Mouse (Mus musculus): ENCODE measurements around the gene Ttc21b. TPM values are rescaled to one million over a fixed set of nuclear protein-coding genes. Genes with fewer than 3 reads are reported as not detected.

Ttc21b gene
- polyA plus RNA-seq, 1 experiment from 2014 or later = 1.2 TPM

DNA sequence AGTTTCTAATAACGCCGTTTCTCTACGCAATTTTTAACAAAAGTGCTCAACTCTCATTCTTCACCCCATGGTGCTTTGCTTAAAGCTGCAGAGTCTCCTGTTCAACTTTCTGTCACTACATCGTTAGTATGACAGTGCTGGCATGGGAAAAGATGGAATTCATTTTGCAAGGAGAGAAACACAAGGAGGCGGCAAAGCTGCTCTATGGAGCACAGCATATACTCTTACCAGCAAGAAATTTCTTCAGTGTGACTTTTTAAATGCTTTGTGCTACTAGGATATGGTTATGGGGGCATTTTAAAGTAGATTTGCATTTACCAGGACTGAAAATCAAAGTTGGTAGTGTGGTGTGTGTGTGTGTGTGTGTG is 77.6 kb downstream of the Ttc21b start:
- Histone ChIP-seq H3K4me2 (ENCODE audit: low read depth, low read length) (no peak overlapping the region), H3K4me1 (ENCODE audit: control insufficient read depth, low read depth, low read length) (no peaks in the 10 kb centered on the region), H3K9ac (ENCODE audit: low read depth, low read length) (no peak overlapping the region), H3K4me3 (ENCODE audit: low read depth, low read length) (no peak overlapping the region), H3K27me3 (ENCODE audit: control insufficient read depth, insufficient read depth, low read depth, low read length) (no peaks in the 10 kb centered on the region), H3K9me3 (replicated peaks; ENCODE audit: control insufficient read depth, low read length) (no peaks in the 10 kb centered on the region), H3K36me3 (ENCODE audit: control insufficient read depth, insufficient read depth) (no peaks in the 10 kb centered on the region), H3K27ac (ENCODE audit: low read length) (no peak overlapping the region)
- 79% methylated on average over 5 of the region's 5 CpGs for WGBS (ENCODE audit: insufficient replicate concordance)
- ATAC-seq (ENCODE audit: low read depth) = no peak

DNA sequence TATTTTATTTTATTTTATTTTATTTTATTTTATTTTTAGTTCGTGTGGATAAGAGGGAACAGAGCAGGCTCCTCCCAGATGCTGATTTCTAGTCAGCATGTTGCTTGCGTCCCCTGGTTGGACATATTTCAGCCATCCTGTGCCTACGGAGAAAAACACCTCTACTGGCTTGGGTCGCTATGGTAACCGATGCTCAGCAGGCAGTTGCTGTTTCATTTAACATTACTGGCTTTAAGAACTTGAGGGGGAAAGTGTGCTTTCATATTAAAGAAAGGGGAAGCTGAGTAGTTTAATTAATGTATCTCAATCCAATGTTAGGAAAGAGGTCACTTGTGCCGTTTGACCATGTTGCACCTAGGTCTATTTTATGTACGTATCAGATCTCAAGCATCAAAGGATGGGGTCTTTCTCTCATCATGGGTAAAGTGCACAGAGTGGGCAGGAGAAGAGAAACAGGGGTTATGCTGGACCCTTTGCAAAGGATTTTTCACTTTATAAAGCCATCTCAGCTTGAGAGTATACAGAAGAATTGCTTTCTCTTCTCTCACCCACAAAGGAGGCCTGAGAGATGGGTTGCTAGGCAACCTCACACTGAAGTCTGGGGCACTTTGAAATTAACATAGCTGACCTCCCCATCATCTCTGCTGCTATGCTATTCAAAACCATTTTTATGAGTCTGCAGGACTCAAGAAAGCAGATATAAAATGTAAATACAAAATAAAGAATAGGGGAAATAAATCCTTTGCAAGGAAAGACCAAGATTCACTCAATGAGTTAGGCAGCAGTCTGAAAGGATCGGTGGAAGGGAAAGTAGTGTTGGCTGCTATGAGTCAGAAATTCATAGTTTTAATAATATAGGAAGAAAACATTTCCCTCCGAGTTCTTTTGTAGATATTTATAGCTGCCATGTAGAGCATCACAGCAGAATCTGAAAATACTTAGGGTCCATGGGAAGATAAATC is 78.2 kb downstream of the Ttc21b start:
- H3K4me2 ChIP-seq (ENCODE audit: low read depth, low read length) = no peak overlapping the region
- H3K27ac ChIP-seq (ENCODE audit: low read length) = no peak overlapping the region
- H3K9me3 ChIP-seq (replicated peaks; ENCODE audit: control insufficient read depth, low read length) = no peaks in the 10 kb centered on the region
- no peaks in the 10 kb centered on the region for H3K4me1 ChIP-seq (ENCODE audit: control insufficient read depth, low read depth, low read length)
- H3K4me3 ChIP-seq (ENCODE audit: low read depth, low read length) = no peak overlapping the region
- no peak overlapping the region for H3K9ac ChIP-seq (ENCODE audit: low read depth, low read length)
- no peaks in the 10 kb centered on the region for H3K36me3 ChIP-seq (ENCODE audit: control insufficient read depth, insufficient read depth)
- H3K27me3 ChIP-seq (ENCODE audit: control insufficient read depth, insufficient read depth, low read depth, low read length) = no peaks in the 10 kb centered on the region
- ATAC-seq (ENCODE audit: low read depth) = no peak
- 64% methylated on average over 9 of the region's 9 CpGs for WGBS (ENCODE audit: insufficient replicate concordance)

DNA sequence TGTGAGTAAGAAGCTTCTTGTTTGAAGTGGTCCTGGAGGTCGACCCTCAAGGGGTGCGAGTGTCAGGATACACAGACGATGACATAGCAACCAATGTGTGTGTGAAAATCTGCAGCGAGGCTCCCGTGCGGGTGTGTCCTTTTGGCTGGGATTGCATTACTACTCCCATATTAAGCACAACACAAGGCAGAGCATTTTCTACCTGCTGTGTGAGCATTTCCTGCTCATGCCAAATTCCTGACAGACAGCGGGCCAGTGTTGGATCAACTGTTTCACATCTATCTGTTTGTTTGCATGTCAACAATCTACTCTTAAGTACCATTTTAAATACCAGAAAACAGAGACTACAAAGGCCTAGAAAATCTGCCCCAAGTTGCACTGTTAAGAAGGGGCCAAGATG is 79.4 kb downstream of the Ttc21b start:
- Histone ChIP-seq H3K4me2 (ENCODE audit: low read depth, low read length) (no peak overlapping the region), H3K36me3 (ENCODE audit: control insufficient read depth, insufficient read depth) (no peaks in the 10 kb centered on the region), H3K4me3 (ENCODE audit: low read depth, low read length) (no peak overlapping the region), H3K27me3 (ENCODE audit: control insufficient read depth, insufficient read depth, low read depth, low read length) (no peaks in the 10 kb centered on the region), H3K9me3 (replicated peaks; ENCODE audit: control insufficient read depth, low read length) (no peaks in the 10 kb centered on the region), H3K27ac (ENCODE audit: low read length) (no peak overlapping the region), H3K4me1 (ENCODE audit: control insufficient read depth, low read depth, low read length) (no peaks in the 10 kb centered on the region), H3K9ac (ENCODE audit: low read depth, low read length) (no peak overlapping the region)
- WGBS (ENCODE audit: insufficient replicate concordance) = 65% methylated on average over 7 of the region's 7 CpGs
- no peak for ATAC-seq (ENCODE audit: low read depth)

DNA sequence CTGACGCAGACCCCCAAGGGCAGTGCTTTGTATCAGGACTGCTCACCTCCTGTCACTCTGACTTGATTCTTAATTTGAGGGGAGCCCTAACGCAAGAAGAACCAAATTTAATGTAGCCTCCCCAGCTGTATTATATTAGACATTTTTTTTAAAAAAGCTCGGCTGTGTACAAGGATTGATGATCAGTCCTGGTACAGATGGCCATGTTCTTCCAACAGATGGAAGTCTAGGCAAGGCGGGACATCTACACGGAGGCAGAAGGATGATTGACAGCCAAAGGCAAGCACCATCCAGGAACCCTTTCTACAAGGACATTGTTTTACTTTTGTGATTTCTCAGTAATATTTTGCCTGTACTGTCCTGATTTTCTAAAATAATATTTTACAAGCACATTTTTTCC is 83.3 kb downstream of the Ttc21b start:
- no peak overlapping the region for H3K27ac ChIP-seq (ENCODE audit: low read length)
- 70% methylated on average over 5 of the region's 5 CpGs for WGBS (ENCODE audit: insufficient replicate concordance)
- H3K27me3 ChIP-seq (ENCODE audit: control insufficient read depth, insufficient read depth, low read depth, low read length) = no peaks in the 10 kb centered on the region
- H3K36me3 ChIP-seq (ENCODE audit: control insufficient read depth, insufficient read depth) = no peaks in the 10 kb centered on the region
- no peaks in the 10 kb centered on the region for H3K9me3 ChIP-seq (replicated peaks; ENCODE audit: control insufficient read depth, low read length)
- no peak overlapping the region for H3K4me2 ChIP-seq (ENCODE audit: low read depth, low read length)
- no peak overlapping the region for H3K4me3 ChIP-seq (ENCODE audit: low read depth, low read length)
- no peaks in the 10 kb centered on the region for H3K4me1 ChIP-seq (ENCODE audit: control insufficient read depth, low read depth, low read length)
- no peak for ATAC-seq (ENCODE audit: low read depth)
- H3K9ac ChIP-seq (ENCODE audit: low read depth, low read length) = no peak overlapping the region

DNA sequence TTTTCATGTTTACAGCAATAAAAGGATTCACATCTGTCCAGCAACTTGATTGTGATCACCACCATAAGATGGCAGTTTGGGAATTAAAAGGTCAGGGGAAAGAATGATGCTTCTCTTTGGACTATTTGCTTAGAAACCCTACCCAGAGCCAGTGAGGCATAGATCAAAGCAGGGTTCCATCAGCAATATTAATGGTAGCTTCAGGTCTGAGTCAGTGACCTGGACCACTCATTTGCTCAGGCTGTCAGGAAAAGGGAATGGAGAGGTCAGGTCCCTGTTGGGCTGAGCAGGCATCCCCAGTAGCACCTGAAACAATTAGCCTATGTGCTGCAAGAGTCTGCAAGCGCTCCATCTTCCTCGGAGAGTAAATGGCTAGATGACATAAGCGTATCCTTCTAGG is 84.8 kb downstream of the Ttc21b start:
- no peaks in the 10 kb centered on the region for H3K4me1 ChIP-seq (ENCODE audit: control insufficient read depth, low read depth, low read length)
- no peak overlapping the region for H3K9ac ChIP-seq (ENCODE audit: low read depth, low read length)
- no peaks in the 10 kb centered on the region for H3K9me3 ChIP-seq (replicated peaks; ENCODE audit: control insufficient read depth, low read length)
- 81% methylated on average over 3 of the region's 3 CpGs for WGBS (ENCODE audit: insufficient replicate concordance)
- no peak overlapping the region for H3K27ac ChIP-seq (ENCODE audit: low read length)
- no peaks in the 10 kb centered on the region for H3K36me3 ChIP-seq (ENCODE audit: control insufficient read depth, insufficient read depth)
- H3K27me3 ChIP-seq (ENCODE audit: control insufficient read depth, insufficient read depth, low read depth, low read length) = no peaks in the 10 kb centered on the region
- H3K4me3 ChIP-seq (ENCODE audit: low read depth, low read length) = no peak overlapping the region
- no peak for ATAC-seq (ENCODE audit: low read depth)
- H3K4me2 ChIP-seq (ENCODE audit: low read depth, low read length) = no peak overlapping the region

DNA sequence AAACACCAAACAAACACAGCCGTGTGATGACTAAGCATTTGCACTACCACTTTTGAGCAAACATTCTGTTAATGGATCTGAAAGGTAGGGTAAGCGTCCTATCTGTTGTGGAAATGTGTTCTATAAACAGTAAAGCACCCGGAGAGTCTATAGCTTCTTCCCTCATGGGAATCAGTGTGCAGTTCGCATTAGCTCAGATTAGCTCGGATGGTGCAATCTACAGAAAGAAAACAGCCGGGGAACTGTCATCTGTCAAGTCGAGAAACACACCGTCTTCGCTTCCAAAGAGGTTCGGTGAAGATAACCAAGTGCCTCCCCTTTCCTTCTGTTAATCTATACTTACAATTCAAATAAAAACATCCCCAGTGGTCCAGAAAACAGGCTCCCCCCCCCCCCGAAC is 85.7 kb downstream of the Ttc21b start:
- H3K4me2 ChIP-seq (ENCODE audit: low read depth, low read length) = no peak overlapping the region
- H3K4me3 ChIP-seq (ENCODE audit: low read depth, low read length) = no peak overlapping the region
- H3K9me3 ChIP-seq (replicated peaks; ENCODE audit: control insufficient read depth, low read length) = no peaks in the 10 kb centered on the region
- ATAC-seq (ENCODE audit: low read depth) = no peak
- no peaks in the 10 kb centered on the region for H3K36me3 ChIP-seq (ENCODE audit: control insufficient read depth, insufficient read depth)
- no peaks in the 10 kb centered on the region for H3K4me1 ChIP-seq (ENCODE audit: control insufficient read depth, low read depth, low read length)
- no peak overlapping the region for H3K9ac ChIP-seq (ENCODE audit: low read depth, low read length)
- whole genome bisulfite sequencing (ENCODE audit: insufficient replicate concordance) = 48% methylated on average over 11 of the region's 11 CpGs
- H3K27ac ChIP-seq (ENCODE audit: low read length) = no peak overlapping the region
- H3K27me3 ChIP-seq (ENCODE audit: control insufficient read depth, insufficient read depth, low read depth, low read length) = no peaks in the 10 kb centered on the region

DNA sequence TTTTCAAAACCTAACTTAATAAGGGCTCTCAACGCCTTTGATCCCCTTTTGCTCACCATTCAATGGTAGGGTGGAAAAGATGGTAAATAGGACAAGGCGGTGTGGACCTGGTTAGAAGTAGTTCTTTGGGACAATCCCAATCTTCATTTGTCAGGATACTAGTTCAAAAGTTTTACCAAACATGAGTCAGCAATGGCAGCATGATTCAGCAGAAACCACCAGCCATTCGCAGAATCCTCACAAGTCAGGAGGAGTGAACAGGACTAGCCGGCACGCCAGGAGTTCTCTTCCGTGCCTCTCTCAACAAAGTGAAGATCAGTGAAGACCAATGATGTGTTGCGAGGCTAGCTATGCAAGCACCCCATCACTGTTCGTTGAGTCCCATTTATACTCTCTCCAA is 91.4 kb downstream of the Ttc21b start:
- no peaks in the 10 kb centered on the region for H3K36me3 ChIP-seq (ENCODE audit: control insufficient read depth, insufficient read depth)
- ATAC-seq (ENCODE audit: low read depth) = no peak
- H3K4me3 ChIP-seq (ENCODE audit: low read depth, low read length) = no peak overlapping the region
- no peaks in the 10 kb centered on the region for H3K27me3 ChIP-seq (ENCODE audit: control insufficient read depth, insufficient read depth, low read depth, low read length)
- H3K4me1 ChIP-seq (ENCODE audit: control insufficient read depth, low read depth, low read length) = no peaks in the 10 kb centered on the region
- H3K4me2 ChIP-seq (ENCODE audit: low read depth, low read length) = no peak overlapping the region
- no peak overlapping the region for H3K27ac ChIP-seq (ENCODE audit: low read length)
- 71% methylated on average over 8 of the region's 8 CpGs for WGBS (ENCODE audit: insufficient replicate concordance)
- no peaks in the 10 kb centered on the region for H3K9me3 ChIP-seq (replicated peaks; ENCODE audit: control insufficient read depth, low read length)
- H3K9ac ChIP-seq (ENCODE audit: low read depth, low read length) = no peak overlapping the region

DNA sequence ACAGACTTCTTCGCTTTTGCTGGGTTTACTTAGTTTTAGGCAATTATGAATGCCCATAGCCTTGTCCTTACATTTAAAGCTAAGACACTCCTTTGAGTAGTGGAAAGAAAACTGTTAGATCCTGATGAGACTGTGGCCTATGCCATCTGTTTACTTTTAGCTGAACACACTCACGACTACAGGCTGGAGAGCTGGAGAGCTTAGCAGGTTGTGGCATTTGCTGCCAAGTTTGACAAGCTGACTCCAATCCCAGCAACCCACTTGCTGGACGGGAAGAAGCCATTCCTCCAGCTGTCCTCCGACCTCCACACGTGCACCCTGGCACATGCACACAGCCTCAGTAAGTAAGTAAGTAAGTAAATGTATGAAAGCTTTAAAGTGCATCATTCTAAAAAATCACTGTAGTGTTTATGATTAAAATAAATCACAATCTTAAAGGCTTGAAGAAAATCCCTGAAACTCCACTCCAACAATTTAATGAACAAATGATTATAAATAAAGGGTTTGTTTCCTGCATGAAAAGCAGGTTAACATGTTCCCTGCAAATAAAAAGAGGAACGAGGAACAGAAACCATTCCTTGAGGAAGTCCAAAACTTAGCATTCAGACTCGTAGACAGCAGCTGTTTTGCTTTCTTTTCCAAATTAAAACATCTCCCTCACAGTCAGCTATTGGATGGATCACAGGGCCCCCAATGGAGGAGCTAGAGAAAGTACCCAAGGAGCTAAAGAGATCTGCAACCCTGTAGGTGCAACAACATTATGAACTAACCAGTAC is 98.1 kb downstream of the Ttc21b start:
- WGBS (ENCODE audit: insufficient replicate concordance) = 40% methylated on average over 7 of the region's 7 CpGs
- Histone ChIP-seq H3K27ac (ENCODE audit: low read length) (no peak overlapping the region), H3K36me3 (ENCODE audit: control insufficient read depth, insufficient read depth) (no peaks in the 10 kb centered on the region), H3K27me3 (ENCODE audit: control insufficient read depth, insufficient read depth, low read depth, low read length) (no peaks in the 10 kb centered on the region), H3K4me1 (ENCODE audit: control insufficient read depth, low read depth, low read length) (no peaks in the 10 kb centered on the region), H3K9me3 (replicated peaks; ENCODE audit: control insufficient read depth, low read length) (no peaks in the 10 kb centered on the region), H3K9ac (ENCODE audit: low read depth, low read length) (no peak overlapping the region), H3K4me3 (ENCODE audit: low read depth, low read length) (no peak overlapping the region), H3K4me2 (ENCODE audit: low read depth, low read length) (no peak overlapping the region)
- no peak for ATAC-seq (ENCODE audit: low read depth)

DNA sequence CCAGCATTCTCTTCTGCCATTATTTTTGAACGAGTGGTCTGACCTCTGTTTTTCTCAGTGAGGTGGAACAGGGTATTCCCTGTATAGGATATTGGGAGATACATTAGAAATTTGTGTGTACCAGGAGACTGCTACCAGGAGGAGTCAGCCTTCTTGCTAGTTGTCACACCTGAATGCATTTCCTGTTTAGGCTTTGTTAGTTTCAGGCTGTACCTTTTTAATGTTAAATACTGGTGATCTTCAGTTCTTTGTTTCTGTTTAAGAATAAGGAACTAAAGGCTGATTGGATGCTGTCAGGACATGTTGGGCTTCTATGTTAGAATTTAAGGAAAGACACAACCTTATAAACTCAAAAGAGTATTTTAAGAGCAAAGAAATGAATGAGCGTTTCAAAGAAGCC is 105.0 kb downstream of the Ttc21b start:
- Histone ChIP-seq H3K36me3 (ENCODE audit: control insufficient read depth, insufficient read depth) (no peaks in the 10 kb centered on the region), H3K4me2 (ENCODE audit: low read depth, low read length) (no peak overlapping the region), H3K9me3 (replicated peaks; ENCODE audit: control insufficient read depth, low read length) (no peaks in the 10 kb centered on the region), H3K27me3 (ENCODE audit: control insufficient read depth, insufficient read depth, low read depth, low read length) (no peaks in the 10 kb centered on the region), H3K9ac (ENCODE audit: low read depth, low read length) (no peak overlapping the region), H3K4me3 (ENCODE audit: low read depth, low read length) (no peak overlapping the region), H3K27ac (ENCODE audit: low read length) (no peak overlapping the region), H3K4me1 (ENCODE audit: control insufficient read depth, low read depth, low read length) (no peaks in the 10 kb centered on the region)
- WGBS (ENCODE audit: insufficient replicate concordance) = 65% methylated on average over 2 of the region's 2 CpGs
- no peak for ATAC-seq (ENCODE audit: low read depth)

Measured in liver, embryonic 16.5 days (tissue).